Mouse (Mus musculus) brain, embryonic 18.5 days (tissue): Measurements from ENCODE around the gene Nhsl1.

Experiments
- DNase-seq: peaks from one replicate; pipeline ENCODE4 v3.0.0-alpha.2; 2012; ENCODE audit warnings: low read depth, low spot score

The Nhsl1 gene

DNA sequence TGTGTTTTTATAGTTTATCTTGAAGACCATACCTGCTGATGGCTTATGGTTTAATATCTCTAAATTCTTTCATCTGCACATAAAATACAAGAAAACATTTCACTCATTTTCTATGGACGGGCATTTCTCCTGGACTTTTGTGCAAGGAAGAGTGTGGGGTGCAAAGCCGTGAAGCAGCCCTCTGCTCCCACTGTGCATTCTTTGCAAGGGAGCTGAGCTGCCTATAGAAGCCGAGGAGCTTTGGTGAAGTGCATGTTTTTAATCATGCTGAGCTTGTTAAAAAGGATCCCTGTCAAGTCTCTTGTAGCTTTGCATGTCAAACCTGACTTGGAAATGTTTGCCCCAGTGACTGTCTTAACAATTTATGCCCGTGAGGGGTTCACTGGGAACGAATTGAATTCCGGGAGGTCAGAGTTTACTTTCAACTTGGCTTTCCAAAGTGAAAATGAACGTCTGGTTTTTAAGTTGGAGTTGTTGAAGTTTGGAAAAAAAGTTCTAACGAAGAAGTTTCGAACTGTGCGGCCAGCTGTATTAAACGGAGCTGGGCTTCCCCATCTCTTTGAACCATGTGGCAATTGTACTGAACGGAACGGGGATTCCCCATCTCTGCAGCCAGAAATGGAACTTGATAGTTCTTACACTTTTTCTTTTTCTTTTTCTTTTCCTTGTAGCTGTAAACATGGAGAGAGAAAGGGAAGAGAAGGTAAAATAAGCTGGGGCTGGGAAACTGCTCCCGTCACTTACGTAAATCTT is 22.8 kb downstream of the Nhsl1 start:
- no peak for DNase-seq

DNA sequence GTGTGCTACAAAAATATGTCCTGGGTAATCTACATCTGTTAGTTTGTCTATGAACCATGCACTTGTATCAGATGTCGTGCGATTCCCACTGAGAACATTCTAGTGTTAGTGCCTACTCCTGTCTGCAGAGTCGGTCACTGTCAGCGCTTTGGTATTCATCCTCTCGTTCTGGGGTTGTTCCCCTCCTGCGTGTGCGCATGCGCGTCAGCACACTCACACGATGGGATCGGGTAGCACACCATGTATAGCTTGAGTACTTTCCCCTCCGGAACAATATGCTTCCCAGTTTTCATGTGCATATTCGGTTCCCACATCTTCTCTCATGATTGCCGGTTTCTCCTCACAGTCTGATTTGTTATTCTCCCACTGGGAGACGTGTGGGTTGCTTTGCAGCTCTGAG is 28.4 kb downstream of the Nhsl1 start:
- no peak for DNase-seq

DNA sequence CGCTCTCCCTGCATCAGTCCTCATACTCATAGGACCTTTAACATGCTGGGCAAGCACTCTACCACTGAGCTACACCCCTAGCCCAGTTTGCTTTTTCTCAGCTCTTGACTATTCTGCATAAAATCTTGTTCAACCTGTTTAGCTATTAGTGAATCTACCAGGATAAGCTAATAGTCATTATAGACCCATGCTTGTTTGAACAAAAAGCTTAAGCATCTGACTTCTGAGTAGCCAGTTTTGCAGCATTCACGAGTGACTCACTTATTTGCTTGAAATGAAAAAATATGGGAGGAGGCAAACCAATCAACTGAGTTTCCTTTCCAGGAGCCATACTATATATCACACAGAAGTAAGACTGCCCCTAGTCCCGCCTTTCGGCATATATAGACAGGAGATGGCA is 32.0 kb downstream of the Nhsl1 start:
- DNase-seq, result no peak

DNA sequence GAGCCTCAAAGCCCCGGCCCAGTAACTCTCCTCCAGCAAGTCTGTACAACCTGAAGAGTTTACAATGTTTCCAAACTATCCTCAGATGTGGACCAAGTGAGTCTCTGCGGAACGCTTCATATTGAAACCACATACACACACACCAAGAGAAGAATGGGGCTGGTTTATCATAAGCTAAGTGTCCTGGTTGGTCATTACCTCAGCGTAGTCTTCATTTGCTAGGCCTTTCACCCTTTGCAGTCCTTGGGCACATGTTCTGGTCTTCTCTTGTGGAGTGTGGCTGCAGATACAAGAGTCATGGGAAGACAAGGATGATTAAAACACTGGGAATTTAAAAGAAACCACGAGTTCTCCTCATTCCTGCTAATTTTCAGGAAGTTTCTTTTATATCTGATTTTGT is 34.2 kb downstream of the Nhsl1 start:
- DNase-seq, result no peak

DNA sequence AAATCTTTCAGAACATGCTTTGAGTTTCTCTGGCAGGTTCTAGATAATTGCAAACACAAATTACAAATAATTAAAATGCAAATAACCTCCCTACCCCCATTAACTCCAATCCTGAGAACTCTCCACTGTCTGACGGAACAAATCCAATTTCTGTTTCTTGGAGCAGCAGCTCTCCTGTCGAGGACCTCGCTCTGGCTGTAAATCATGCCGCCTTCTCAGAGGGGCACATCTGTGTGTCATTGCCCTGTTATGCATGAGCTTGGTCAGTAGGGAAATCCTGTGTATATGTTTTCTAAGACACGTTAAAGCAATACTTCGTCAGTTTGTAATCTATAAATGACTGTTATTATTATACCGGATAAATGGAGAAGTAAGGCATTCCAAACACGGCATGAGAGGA is 35.3 kb downstream of the Nhsl1 start:
- no peak for DNase-seq

DNA sequence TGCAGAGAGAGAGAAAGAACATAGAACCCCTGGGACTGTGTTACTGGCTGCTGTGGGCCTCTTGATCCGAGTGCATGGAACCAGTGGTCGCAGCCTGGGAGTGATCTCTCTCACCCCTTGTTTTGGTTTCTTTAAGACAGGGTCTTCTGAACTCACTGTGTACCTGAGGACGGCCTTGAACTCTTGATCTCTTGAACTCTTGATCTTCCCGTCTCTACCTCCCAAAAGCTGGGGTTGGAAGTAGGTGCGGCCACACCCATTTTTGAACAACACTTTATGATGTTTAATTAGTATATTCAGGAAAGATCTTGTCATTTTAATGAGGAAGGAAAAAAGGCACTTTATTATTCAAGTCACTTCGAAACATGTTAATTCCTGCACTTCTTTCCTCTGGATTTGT is 37.7 kb downstream of the Nhsl1 start:
- DNase-seq, result no peak

DNA sequence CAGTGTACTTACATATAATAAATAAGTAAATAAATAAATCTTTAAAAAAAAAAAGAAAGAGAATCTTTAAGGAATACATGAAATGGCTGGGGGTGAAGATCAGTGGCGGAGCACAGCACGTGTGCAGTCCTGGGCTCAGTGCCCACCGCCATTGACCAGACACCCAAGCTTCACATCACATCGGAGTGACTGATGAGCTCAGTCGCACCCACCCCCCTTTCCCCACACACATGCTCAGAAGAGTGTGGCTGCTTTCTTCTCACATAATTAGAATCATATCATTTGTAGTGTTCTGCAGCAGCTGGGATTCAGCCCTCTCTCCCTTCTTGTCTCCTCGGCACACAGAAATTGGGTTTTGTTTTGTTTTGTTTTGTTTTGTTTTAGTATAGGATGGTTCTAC is 38.4 kb downstream of the Nhsl1 start:
- DNase-seq, result no peak

DNA sequence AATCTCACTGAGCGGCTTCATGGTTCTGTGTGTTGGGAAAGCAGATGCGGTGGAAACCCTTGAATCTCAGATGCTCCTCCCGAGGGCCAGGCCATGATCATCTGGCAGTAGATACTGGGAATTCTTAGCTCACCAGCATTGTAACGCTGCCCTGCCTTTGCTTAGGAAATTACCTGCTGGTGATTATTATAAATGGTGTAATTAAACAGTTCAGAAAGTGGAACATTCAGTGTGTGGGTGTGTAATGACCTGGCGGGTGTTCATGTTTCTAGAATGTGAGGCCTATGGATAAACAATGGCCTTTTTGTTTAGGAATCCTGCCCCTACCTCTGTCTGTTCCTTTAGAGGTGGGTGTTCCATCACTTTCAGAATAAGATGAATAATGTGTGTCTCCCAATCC is 39.7 kb downstream of the Nhsl1 start:
- no peak for DNase-seq

DNA sequence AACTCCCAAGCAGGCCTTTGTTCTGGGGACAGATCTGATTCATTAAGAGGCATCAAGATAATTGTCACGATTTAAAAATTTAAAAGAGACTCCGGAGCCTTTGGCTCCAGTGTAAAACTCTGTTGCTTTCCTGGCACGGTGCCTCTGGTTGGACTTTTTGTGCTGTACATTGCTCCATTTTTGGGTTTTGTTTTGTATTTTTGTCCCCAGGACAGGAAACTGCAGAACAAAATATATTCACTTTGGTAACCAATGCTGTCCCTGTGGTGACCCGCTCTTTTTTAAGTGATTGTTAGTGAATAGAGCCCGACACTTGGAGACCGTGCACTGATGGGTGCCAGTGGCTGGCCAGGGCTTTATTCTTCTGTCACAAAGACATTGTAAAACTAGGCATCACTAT is 41.4 kb downstream of the Nhsl1 start:
- DNase-seq, result no peak

DNA sequence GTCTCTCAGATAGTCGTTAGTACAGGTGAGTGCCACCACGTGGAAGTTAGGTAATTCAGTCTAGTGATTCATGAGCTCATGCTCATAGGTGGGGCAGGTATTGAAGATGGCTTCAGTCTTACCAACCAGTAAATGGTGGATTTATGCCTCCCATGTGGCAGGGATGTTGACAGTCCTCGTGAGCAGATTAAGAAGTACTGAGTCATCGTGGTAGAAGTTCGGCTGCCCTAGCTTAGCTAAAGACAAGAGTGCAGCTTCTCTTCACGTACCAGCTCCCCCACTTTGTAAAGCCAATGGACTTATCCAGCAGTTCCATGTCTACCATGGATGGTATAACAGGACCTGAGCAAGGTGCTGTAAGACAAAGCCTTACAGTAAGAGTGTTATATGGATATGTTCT is 46.6 kb downstream of the Nhsl1 start:
- DNase-seq, result no peak

DNA sequence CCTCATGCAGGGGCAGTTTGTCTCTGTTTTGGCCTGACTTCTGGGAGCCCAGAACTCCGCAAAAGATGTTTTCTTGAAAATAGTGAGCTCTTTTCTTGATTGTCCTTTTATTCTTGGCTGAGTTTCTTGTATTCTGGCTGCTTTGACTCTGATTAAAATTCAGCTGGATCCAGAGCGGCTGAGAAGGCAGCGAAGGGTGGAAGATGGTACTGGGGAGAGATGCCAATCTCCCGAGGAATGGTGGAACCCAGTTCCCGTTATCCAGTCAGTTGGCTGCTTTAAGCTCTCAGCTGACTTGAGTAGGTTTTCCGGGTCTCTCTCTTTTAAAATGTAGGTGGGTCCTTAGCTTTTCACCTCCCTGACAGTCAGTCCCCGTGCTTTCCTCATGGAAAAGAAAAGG is 47.9 kb downstream of the Nhsl1 start:
- DNase-seq, result peak; percentile 18

DNA sequence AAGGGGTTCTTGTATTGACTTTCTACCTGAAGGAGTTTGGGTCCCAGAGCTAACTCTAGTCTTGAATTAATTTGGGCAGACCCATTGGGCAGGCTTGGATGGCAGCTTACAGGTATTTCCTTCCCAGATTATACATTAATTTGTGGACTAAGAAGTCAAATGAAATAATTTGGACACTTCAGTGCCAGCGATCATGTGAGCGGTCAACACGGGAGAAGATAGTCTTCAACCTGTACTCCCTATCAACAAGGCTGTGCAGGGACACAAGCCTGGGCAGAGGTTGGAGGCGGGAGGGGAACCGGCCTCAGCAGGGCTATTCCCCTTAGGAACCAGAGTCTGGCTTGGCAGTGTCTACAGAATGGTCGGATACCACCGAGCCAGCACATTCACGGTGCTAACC is 49.3 kb downstream of the Nhsl1 start:
- no peak for DNase-seq

DNA sequence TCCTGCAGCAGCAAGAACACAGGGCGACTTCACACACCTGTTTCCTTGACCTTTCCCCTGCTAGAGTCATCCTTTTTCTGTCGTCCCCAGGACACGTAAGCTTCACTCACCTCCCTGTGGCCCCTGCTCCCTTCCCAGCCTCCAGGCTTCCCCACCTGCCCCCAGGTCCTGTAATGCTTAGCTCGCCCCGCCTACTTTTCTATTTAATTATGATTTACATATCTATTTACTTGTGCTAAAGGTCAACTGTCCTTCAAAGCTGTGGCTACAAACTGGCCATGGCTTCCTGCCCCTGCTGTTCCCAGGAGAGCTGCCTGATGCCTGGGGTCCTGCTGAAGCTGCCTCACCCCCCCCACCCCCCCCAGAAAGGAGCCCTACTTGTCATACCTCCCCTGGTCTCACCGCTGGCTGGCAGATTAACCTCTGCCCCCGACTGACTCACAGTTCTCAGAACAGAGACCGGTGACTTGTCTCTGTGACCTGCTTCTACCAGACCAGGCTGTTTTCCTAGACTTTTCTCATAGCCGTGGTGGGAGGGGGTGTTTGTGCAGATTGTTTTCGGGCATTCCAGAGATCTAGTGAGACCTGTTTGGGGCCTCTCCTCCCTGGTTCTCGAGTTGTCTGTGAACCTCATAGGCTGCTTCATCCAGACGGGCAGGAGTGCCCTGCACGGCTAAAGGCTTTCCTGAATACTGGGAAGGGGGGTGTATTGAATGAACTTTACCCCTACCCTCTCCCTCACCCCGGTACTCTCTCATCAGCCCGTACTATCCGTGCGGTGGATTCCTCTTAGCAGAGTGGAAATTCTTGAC is 51.9 kb downstream of the Nhsl1 start:
- DNase-seq, result no peak

DNA sequence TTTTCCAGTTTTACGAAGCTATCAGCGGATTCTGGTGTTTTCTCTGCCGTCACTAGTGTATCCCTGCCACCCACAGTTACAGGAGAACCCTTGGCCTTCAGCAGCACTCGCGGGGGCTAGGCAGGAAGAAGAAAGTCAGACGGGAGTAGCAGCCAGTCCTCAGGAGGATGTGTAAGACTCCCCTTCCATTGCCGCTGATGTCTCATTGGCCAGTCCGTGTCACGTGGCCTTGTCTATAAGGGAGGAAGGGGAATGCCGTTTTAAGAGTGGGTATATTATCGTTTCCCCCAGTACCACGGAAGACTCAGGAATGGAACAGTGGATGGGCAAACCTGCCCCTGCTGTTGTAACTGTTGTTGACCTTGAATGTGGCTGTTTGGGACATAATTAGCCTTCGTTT is 53.1 kb downstream of the Nhsl1 start:
- no peak for DNase-seq

DNA sequence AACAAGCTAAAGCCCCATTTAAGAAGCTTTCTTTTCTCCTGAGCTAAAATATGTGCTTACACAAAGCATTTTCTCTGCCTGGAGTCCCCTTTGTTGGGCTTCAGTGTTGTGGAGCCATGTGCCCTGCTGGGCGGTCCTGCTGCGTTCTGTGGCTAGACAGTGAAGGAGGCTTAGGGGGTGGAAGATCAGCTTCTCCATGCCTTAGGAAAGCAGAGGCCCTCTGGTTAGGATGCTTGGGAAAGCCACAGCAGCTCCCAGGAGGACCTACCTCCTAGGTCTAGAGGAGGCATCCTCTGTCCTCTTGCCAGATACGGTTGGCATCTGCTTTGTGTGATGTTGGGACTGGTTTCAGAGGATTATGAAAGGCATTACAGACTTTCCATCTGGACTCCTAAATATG is 56.5 kb downstream of the Nhsl1 start:
- DNase-seq, result no peak

DNA sequence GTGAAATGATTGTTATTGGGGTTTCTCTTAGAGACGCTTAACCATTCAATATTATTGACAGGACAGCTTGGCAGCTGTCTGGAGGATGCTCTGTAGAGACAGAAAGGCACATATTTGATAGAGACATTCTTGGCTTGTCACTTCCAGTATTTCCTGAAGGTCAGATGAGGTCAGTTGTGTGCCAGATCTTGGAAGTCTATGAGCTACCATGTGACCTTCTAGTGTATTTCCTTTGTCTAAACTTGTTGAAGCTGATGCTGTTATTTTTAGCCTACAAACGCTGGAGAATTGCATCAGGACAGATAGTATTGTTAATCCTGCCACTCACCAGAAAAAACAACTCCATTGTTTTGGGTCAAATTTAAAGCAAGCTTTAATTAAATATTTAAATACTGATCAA is 66.0 kb downstream of the Nhsl1 start:
- DNase-seq, result no peak

DNA sequence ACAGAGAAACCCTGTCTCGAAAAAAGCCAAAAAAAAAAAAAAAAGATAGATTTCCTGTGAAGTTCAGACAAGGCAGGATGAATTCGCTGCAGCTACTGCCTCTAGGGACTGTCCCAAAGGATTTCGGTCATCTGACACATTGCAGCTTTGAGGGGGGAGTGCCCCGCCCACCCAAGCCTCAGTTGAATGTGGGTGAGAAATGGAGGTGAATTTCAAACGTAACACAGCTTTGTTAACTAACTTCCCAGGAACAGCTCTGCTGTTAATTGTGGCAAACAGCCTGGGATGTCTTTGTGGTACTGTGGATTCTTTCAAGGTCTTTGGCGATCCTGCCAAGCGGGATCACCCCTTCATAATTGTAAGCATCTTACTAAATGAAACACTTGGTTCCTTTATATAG is 67.4 kb downstream of the Nhsl1 start:
- DNase-seq, result no peak

DNA sequence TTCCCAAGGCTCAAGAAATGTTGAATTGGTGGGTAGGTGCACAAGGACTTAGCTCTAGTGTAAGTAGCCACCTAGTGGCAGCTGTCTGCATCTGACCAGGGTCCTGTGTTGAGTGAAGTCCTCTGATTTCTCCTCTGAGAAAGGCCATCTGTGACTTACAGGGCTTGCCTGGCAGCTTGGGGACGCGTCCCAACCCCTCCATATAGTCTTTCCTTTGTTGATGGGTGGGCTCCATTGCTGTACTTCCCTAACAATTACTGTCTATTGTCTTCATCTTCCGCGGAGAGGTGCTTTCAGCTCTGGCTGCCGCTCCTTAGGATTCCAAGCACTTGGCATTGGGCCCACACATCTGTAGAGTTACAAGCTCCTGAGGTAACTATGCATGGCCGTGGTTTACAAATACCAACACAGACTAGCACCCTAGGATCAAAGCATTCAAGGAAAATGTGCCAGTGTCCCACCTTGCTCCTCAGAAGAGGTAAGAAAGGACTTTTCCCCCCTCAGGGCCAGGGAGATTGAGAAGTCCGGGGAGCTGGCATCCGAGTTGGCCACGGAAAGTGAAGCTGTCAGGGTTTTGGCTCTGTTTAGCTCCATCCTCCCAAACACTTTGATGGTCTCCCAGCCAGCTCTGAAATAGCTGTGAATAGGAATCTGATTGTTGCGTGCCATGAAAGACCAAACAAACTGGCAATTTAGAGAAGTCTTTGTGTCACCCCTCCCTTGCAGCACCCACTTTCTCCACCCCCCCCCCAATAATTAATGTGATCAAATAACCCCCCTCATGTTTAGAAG is 70.2 kb downstream of the Nhsl1 start:
- peak; percentile 50 for DNase-seq

DNA sequence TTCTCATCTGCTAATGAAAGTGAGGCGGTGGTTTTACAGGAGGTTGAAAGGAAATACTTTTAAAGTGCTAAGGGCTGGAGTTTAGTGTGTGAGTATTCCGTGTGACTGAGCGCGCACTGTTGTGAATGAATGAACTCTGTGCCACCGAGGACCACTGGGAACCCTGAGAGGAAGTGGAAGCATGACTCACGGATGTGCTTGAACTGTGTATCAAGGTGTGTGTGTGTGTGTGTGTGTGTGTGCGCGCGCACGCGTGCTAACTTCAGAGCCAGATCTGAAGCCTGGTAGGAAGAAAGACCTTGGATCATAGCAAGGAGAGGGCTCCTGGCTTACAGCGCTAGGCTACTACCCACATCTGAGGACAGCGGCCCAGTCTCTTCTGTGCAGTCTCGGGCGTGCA is 71.2 kb downstream of the Nhsl1 start:
- DNase-seq, result no peak

DNA sequence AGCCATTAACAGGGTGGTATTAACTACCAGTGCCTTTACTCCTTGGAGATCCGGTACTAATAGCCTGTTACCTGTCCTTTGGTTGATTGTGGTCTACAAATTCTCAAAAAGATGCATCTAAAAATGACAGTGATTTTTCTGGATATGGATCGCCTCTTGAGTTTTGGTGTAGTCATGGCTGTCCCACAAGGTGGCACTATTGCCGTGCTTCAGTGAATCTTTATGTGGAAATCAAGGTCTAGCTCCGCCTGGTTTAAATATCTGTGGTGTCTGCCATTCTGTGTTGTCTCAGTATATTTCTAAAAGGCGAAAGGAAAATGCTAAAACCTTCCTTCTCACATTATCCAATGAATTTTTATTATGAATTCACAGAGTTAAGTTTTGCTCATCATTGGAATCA is 72.8 kb downstream of the Nhsl1 start:
- DNase-seq, result peak; percentile 49

DNA sequence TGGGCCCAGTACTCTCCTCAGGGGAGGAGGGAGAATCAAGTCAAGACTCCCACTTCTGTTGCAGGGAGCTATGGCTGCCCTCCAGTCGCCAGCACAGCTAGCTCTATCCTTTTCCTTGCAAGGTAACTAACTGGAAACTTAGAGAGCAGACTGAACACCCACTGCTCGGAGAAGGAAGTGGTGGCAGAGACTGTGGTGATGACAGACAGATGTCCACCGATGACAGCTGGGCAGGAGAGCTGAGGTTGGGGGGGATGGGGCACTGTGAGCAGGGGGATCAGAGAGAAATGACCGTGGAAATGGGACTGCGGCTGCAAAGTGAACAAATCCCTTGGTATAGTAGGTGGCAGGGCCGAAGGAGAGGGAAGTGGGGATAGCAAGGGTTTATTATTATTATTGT is 73.5 kb downstream of the Nhsl1 start:
- DNase-seq, result no peak

DNA sequence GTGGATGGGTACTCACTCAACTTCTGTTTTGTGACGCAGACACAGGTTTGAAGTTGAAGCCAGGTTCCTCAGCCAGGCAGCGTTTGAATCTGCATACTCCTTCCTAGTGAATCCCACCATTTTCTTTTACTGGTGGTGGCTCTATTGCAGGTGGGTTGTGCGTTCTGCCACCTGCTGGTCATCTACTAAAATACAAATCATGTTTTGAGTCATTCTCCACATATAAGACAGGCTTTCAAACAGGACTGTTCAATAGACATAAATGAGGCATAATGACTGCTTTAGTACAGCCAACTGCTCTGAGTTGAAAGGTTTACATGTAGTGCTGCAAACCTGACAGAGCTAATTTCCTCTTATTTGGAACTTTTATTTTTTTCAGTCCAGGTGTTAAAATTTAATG is 75.0 kb downstream of the Nhsl1 start:
- DNase-seq, result no peak

DNA sequence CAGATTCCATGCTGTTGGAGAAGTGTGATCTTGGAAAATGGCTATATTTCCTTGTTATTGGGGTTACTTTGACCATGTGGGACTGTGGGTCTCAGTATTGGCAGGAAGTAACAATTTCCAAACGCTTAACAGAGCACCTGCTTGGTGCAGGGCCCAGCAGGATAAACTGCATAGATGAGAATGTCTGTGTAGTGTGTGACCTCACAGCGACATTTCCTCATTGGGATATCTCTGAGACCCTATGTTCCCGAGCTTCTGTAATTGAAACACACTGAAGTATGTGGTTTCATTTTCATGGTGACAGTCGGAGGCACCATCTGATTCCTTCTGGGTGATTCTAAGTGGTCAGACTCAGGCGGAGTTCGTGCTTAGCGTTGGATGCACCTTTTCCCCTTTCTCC is 75.5 kb downstream of the Nhsl1 start:
- no peak for DNase-seq
